Mouse (Mus musculus): ENCODE measurements around the gene Ndst2. TPM values are rescaled to one million over a fixed set of nuclear protein-coding genes. Genes with fewer than 3 reads are reported as not detected.
"Not testable (repeated sequence)": the region's sequence is repeated elsewhere in the genome, so short reads cannot be mapped to it uniquely, and the experiment has no call there.

The Ndst2 gene
- polyA plus RNA-seq, 1 experiment from 2014 or later: 32.1 TPM

GRCm38 (mm10) chr14:20708239-20708638, 26.1 kb downstream of the Ndst2 start:
- Histone ChIP-seq H3K27me3 (ENCODE audit: control insufficient read depth, insufficient read depth, low read length) (no peaks in the 10 kb centered on the region), H3K27ac (ENCODE audit: low read depth, low read length) (no peak overlapping the region), H3K9ac (ENCODE audit: low read depth, low read length) (peak overlapping the region; percentile 97), H3K36me3 (ENCODE audit: control insufficient read depth, insufficient read depth, low read length) (peaks cover 41% of the 10 kb centered on the region), H3K4me1 (ENCODE audit: control insufficient read depth, insufficient read depth, low read length) (peaks cover 19% of the 10 kb centered on the region), H3K9me3 (ENCODE audit: control insufficient read depth, low read length) (no peaks in the 10 kb centered on the region), H3K4me2 (replicated peaks; ENCODE audit: low read depth, low read length) (peak overlapping the region; percentile 69), H3K4me3 (ENCODE audit: low read length) (peak overlapping the region; percentile 97)
- no peak for ATAC-seq (ENCODE audit: low FRiP score, low TSS enrichment)
- WGBS: 10% methylated on average over 10 of the region's 10 CpGs

- Histone ChIP-seq H3K27me3 (ENCODE audit: control insufficient read depth, insufficient read depth, low read length) (no peaks in the 10 kb centered on the region), H3K36me3 (ENCODE audit: control insufficient read depth, insufficient read depth, low read length) (peaks cover 33% of the 10 kb centered on the region), H3K27ac (ENCODE audit: low read depth, low read length) (peak within 1 kb of the TSS; percentile 79; the same call in 1 of the 2 replicates), H3K4me1 (ENCODE audit: control insufficient read depth, insufficient read depth, low read length) (peaks cover 19% of the 10 kb centered on the region), H3K4me2 (replicated peaks; ENCODE audit: low read depth, low read length) (peak within 1 kb of the TSS; percentile 69), H3K9ac (ENCODE audit: low read depth, low read length) (peak within 1 kb of the TSS; percentile 97), H3K4me3 (ENCODE audit: low read length) (peak within 1 kb of the TSS; percentile 97), H3K9me3 (ENCODE audit: control insufficient read depth, low read length) (no peaks in the 10 kb centered on the region)
- ATAC-seq (ENCODE audit: low FRiP score, low TSS enrichment): peak; percentile 95
- 1% methylated on average over 54 of the region's 80 CpGs for whole genome bisulfite sequencing
Measured at GRCm38 (mm10) chr14:20707201-20708190, 26.9 kb downstream of the Ndst2 start, which contains the start of gene Zswim8. Zswim8 (plus strand) TSS chr14:20707552.

GRCm38 (mm10) chr14:20703461-20703860, 30.9 kb downstream of the Ndst2 start:
- peak overlapping the region; percentile 90 for H3K27ac ChIP-seq (ENCODE audit: low read depth, low read length)
- peak overlapping the region; percentile 89 for H3K9ac ChIP-seq (ENCODE audit: low read depth, low read length)
- not testable (repeated sequence) for H3K27me3 ChIP-seq (ENCODE audit: control insufficient read depth, insufficient read depth, low read length); H3K9me3 ChIP-seq (ENCODE audit: control insufficient read depth, low read length); ATAC-seq (ENCODE audit: low FRiP score, low TSS enrichment)
- peaks cover 17% of the 10 kb centered on the region for H3K36me3 ChIP-seq (ENCODE audit: control insufficient read depth, insufficient read depth, low read length)
- H3K4me1 ChIP-seq (ENCODE audit: control insufficient read depth, insufficient read depth, low read length): peaks cover 23% of the 10 kb centered on the region
- WGBS: 11% methylated on average over 8 of the region's 8 CpGs
- peak overlapping the region; percentile 90 for H3K4me3 ChIP-seq (ENCODE audit: low read length)
- peak overlapping the region; percentile 63 for H3K4me2 ChIP-seq (replicated peaks; ENCODE audit: low read depth, low read length)

GRCm38 (mm10) chr14:20702741-20703381, 31.5 kb downstream of the Ndst2 start, which contains the start of gene Chchd1:
Chchd1 (plus strand) TSS chr14:20703006.
- Histone ChIP-seq H3K27ac (ENCODE audit: low read depth, low read length) (peak within 1 kb of the TSS; percentile 90), H3K4me3 (ENCODE audit: low read length) (peak within 1 kb of the TSS; percentile 90), H3K4me1 (ENCODE audit: control insufficient read depth, insufficient read depth, low read length) (peaks cover 23% of the 10 kb centered on the region), H3K9ac (ENCODE audit: low read depth, low read length) (peak within 1 kb of the TSS; percentile 89), H3K9me3 (ENCODE audit: control insufficient read depth, low read length) (no peaks in the 10 kb centered on the region), H3K36me3 (ENCODE audit: control insufficient read depth, insufficient read depth, low read length) (peaks cover 21% of the 10 kb centered on the region), H3K4me2 (replicated peaks; ENCODE audit: low read depth, low read length) (peak within 1 kb of the TSS; percentile 63), H3K27me3 (ENCODE audit: control insufficient read depth, insufficient read depth, low read length) (no peaks in the 10 kb centered on the region)
- ATAC-seq (ENCODE audit: low FRiP score, low TSS enrichment): peak; percentile 72
- under 1% methylated on average over 61 of the region's 61 CpGs for WGBS

DNA sequence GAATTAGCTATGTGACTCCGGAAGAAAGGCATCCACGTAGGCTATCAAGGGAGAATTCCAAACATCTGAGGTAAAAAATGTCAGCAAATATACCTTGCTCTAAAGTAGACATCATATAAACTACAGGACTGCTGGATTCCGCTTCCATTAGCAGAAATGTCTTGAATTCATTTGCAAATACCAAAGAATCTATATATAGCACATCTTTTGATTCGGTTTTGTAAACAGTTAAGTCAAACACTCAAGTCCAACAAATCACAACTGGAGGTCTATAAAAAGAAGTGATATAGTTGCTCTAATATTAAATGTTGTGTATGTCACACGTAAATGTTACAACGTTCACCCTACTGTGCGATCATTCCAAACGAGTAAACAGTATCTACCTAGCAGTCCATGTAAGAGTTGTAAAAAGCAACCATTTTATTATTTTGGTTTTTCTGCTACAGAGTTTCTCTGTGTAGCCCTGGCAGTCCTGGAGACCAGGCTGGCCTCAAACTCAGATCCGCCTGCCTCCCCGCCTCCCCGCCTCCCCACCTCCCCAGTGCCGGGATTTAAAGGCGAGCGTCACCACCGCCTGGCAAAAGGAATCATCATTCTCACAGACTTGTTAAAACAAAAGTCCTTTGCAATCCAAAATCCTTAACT, 32.1 kb downstream of the Ndst2 start:
- Histone ChIP-seq H3K9me3 (ENCODE audit: control insufficient read depth, low read length) (no peaks in the 10 kb centered on the region), H3K27ac (ENCODE audit: low read depth, low read length) (peak overlapping the region; percentile 90), H3K36me3 (ENCODE audit: control insufficient read depth, insufficient read depth, low read length) (peaks cover 23% of the 10 kb centered on the region), H3K4me3 (ENCODE audit: low read length) (peak overlapping the region; percentile 90), H3K4me2 (replicated peaks; ENCODE audit: low read depth, low read length) (peak overlapping the region; percentile 63), H3K27me3 (ENCODE audit: control insufficient read depth, insufficient read depth, low read length) (no peaks in the 10 kb centered on the region), H3K4me1 (ENCODE audit: control insufficient read depth, insufficient read depth, low read length) (peaks cover 29% of the 10 kb centered on the region), H3K9ac (ENCODE audit: low read depth, low read length) (peak overlapping the region; percentile 89)
- WGBS: 15% methylated on average over 15 of the region's 15 CpGs
- peak; percentile 21 for ATAC-seq (ENCODE audit: low FRiP score, low TSS enrichment)

GRCm38 (mm10) chr14:20701554-20701953, 32.8 kb downstream of the Ndst2 start:
- 78% methylated on average over 8 of the region's 8 CpGs for WGBS
- no peaks in the 10 kb centered on the region for H3K9me3 ChIP-seq (ENCODE audit: control insufficient read depth, low read length)
- H3K4me1 ChIP-seq (ENCODE audit: control insufficient read depth, insufficient read depth, low read length): peaks cover 35% of the 10 kb centered on the region
- H3K36me3 ChIP-seq (ENCODE audit: control insufficient read depth, insufficient read depth, low read length): peaks cover 23% of the 10 kb centered on the region
- peak overlapping the region; percentile 90 for H3K4me3 ChIP-seq (ENCODE audit: low read length)
- H3K27ac ChIP-seq (ENCODE audit: low read depth, low read length): no peak overlapping the region
- ATAC-seq (ENCODE audit: low FRiP score, low TSS enrichment): no peak
- no peaks in the 10 kb centered on the region for H3K27me3 ChIP-seq (ENCODE audit: control insufficient read depth, insufficient read depth, low read length)
- peak overlapping the region; percentile 63 for H3K4me2 ChIP-seq (replicated peaks; ENCODE audit: low read depth, low read length)
- H3K9ac ChIP-seq (ENCODE audit: low read depth, low read length): peak overlapping the region; percentile 89; the same call in 1 of the 2 replicates

GRCm38 (mm10) chr14:20700362-20700761, 34.0 kb downstream of the Ndst2 start:
- H3K27ac ChIP-seq (ENCODE audit: low read depth, low read length): no peak overlapping the region
- H3K27me3 ChIP-seq (ENCODE audit: control insufficient read depth, insufficient read depth, low read length): no peaks in the 10 kb centered on the region
- no peak for ATAC-seq (ENCODE audit: low FRiP score, low TSS enrichment)
- no peak overlapping the region for H3K4me3 ChIP-seq (ENCODE audit: low read length)
- H3K36me3 ChIP-seq (ENCODE audit: control insufficient read depth, insufficient read depth, low read length): peaks cover 23% of the 10 kb centered on the region
- 79% methylated on average over 3 of the region's 3 CpGs for WGBS
- no peak overlapping the region for H3K9ac ChIP-seq (ENCODE audit: low read depth, low read length)
- no peak overlapping the region for H3K4me2 ChIP-seq (replicated peaks; ENCODE audit: low read depth, low read length)
- H3K9me3 ChIP-seq (ENCODE audit: control insufficient read depth, low read length): no peaks in the 10 kb centered on the region
- peaks cover 42% of the 10 kb centered on the region for H3K4me1 ChIP-seq (ENCODE audit: control insufficient read depth, insufficient read depth, low read length)

DNA sequence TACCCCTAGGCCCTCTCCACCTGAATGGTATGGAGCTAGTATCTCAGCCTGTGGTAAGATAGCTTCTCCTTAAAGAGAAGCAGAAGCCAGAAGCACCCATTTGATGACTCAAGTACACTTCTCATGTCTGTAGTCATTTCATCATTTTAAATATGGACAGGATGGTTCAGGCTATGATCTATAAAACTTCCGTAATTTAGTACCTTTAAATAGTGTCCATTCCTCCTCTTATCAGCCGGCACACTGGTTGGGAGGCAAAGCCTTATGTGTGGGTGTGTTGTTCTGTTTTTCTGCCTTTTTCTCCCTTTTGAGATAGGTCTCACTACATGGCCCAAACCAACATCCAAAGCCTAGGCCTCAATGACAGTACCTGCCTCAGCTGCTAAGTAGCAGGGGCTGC, 35.8 kb downstream of the Ndst2 start:
- no peak overlapping the region for H3K27ac ChIP-seq (ENCODE audit: low read depth, low read length)
- no peaks in the 10 kb centered on the region for H3K27me3 ChIP-seq (ENCODE audit: control insufficient read depth, insufficient read depth, low read length)
- H3K9ac ChIP-seq (ENCODE audit: low read depth, low read length): no peak overlapping the region
- peaks cover 19% of the 10 kb centered on the region for H3K36me3 ChIP-seq (ENCODE audit: control insufficient read depth, insufficient read depth, low read length)
- WGBS: 87% methylated on average over 2 of the region's 2 CpGs
- H3K9me3 ChIP-seq (ENCODE audit: control insufficient read depth, low read length): no peaks in the 10 kb centered on the region
- 0 out of 2 replicates have a peak overlapping the region, but pooled peaks have one; percentile 1 for H3K4me2 ChIP-seq (replicated peaks; ENCODE audit: low read depth, low read length)
- ATAC-seq (ENCODE audit: low FRiP score, low TSS enrichment): no peak
- peaks cover 43% of the 10 kb centered on the region for H3K4me1 ChIP-seq (ENCODE audit: control insufficient read depth, insufficient read depth, low read length)
- H3K4me3 ChIP-seq (ENCODE audit: low read length): no peak overlapping the region
